Mouse (Mus musculus): Measurements from ENCODE around the gene Tbrg4.
A peak's percentile ranks its signal among the peaks of the same experiment; 100 is the strongest.

Tbrg4 gene

DNA sequence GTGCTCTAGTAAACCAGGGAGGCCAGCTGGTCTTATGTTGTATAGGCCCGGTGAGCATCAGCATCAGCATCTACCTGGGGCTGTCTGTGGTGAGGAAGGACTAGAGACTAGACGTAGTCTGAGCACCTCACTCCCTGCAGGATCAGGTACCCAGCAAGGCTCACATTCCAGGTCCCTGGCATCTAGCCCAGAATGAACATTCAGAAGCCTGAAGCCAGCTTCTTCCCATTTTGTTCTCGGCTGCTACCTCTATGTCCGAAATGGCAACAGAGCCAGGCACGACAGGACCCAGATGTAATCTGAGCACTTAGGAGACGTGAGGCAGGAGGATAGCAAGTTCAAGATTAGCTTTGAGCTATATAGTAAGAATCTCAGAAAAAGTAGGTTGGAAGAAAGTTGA, 31.0 kb downstream of the Tbrg4 start:
- no peak for DNase-seq (ENCODE audit: low read depth, low spot score)

DNA sequence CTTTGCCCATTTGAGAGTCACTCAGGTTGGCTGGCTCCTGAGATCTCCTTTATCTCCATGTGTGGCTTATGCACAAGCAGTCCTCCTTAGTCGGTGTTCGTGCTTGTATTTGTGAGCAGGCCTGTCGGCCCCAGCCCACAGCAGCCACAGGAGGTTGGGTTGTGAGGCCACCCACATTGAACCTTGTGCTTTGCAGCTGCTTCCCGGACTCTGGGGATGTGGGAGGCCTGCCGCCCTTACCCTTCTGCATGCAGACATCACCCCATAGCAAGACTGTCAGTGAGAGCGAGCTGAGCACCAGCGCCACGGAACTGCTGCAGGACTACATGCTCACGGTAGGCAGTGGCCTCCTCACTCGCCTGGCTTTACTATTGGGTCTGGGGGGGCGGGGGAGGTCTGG, 32.5 kb downstream of the Tbrg4 start:
- DNase-seq (ENCODE audit: low read depth, low spot score): no peak

DNA sequence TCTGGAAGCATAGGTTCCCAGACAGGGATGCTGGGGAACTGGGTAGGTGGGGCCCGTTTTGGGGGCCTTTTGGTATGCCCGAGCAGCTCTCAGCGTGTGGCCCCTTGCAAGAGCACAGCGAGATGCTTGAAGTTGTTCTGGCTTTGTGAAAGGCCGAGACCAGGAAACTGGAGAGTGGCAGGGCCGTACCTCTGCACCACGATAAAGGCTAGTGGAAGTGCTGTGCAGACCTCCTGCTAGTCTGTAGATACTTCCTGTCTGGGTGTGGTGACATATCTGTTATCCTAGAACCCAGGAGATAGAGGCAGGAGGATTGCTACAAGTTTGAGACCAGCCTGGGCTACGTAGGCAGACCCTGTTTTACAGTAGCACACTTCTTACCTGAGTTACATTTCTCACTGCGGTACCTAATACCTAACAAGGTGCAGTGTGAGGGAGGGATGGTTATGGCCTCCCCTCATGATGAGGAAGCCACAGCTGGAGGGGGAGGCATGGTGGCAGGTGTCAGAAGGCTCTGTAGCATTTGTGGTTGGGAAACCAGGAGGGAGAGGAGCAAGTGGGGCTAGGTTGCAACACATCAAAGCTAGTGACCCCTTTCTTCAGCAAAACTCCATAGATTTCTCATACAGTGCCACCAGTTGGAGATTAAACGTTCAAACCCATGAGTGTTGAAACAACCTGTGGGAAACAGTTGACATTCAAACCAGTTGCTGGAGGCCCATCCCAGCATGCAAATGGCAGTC, 34.8 kb downstream of the Tbrg4 start:
- DNase-seq (ENCODE audit: low read depth, low spot score): no peak

DNA sequence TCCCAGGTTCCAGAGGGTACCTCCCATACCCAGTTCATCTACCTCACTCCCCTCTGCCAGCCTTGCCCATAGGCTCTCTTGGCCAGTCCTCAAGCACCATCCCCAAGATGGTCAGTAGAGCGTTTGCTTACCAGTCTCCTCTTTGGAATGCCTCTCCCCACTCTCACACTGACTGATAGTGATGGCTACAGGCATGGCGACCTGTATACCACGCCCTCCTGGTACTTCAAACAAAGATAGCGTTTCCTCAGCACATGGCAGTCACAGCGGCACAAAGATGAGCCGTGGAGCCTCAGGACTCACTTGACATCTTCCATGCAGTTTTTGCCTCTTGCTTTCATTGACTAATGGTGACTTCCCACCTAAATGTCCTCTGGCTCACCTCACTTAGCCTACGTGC, 36.0 kb downstream of the Tbrg4 start:
- no peak for DNase-seq (ENCODE audit: low read depth, low spot score)

DNA sequence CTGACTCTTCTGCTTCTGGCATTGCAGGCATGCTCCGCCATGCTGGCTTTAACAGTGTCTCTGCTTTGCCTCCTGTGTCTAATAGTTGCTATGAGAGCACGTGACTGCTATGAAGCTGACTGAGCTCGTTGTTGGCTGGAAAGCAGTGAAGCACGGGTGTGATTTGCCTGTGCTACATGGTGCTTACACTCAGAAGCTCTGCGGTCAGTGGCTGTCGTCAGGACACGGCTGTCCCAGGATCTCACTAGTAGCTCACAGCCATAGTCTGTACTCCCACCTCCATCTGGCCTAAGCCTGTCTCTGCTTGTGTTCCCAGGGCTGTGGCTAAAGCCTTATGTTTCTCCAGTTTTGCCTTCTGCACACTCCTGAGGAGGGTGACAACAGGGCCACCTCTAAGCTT, 37.6 kb downstream of the Tbrg4 start:
- no peak for DNase-seq (ENCODE audit: low read depth, low spot score)

DNA sequence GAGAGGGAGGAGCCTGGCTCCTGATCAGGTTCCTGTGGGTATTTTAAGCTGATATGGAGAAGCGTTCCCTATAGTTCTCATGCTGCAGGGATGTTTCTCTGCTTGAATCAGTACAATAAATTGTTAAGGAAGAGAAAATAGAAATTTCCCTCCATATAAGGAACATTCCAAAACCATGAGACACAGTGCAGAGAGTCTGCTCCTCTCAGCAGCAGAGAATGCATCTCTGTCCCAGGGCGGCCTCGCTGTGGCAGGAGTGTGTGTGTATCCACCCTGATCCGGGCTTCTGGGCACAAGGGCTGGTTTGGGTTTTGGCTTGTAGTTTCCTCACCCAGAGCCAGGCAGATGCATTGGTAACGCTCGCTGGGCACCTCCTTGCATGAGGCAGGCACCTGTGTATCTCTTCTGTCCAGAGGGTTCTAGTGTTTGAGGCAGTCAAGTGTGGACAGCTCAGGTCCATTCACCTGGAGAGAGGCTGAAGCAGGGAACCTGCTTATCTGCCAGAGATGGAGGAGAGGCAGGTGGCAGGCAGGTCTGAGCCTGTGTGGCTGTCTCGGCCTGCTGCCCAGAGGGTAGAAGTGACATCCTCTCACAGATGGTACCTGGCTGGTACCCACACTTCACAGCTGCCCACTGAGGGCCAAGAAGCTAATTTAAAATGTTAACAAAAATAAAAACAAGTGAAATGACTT, 38.5 kb downstream of the Tbrg4 start:
- no peak for DNase-seq (ENCODE audit: low read depth, low spot score)

- peak; percentile 45 for DNase-seq (ENCODE audit: low read depth, low spot score)
These were observed 39.2 kb downstream of the Tbrg4 start for GRCm38 (mm10) chr11:6586660-6587059.

GRCm38 (mm10) chr11:6585748-6586147, 40.1 kb downstream of the Tbrg4 start:
- no peak for DNase-seq (ENCODE audit: low read depth, low spot score)

DNA sequence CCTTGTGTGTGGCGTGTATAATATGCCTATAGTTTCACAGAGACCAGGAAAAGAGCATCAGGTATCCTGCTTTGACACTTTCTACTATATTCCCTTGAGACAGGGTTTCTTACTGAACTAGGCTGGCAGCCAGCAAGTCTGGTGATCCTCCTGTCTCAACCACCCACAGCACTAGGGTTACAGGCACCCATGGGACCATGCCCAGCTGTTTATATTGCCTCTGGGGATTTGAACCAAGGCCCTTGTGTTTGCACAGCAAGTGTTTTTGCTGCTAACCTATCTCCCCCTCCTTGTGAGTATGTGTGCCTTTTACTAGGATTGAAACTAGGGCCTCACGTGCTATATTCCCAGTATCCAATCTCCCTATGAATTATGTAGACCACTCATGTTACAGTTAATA, 44.3 kb downstream of the Tbrg4 start:
- no peak for DNase-seq (ENCODE audit: low read depth, low spot score)

- DNase-seq (ENCODE audit: low read depth, low spot score): no peak
These were observed 45.7 kb downstream of the Tbrg4 start for GRCm38 (mm10) chr11:6580065-6580750.

- no peak for DNase-seq (ENCODE audit: low read depth, low spot score)
These were observed 46.5 kb downstream of the Tbrg4 start for GRCm38 (mm10) chr11:6579361-6579760.

DNA sequence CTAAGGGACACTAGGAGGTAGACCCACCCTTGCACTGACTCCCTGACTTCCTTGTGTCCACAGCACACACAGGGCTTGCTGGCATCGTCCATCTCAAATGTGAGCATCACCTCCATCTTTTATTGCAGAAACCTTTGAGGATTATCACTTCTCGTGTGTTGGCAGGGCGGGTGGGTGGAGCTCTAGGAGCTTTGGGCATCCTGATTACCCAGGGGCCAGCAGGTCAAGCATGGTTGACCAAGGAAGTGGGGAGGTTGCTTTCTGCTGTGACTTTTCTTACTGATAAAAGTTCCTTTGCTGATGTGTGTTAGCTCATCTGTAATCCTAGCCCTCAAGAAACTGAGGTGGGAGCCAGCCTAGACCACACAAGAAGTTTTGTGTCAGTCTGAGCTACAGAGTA, 49.7 kb downstream of the Tbrg4 start:
- no peak for DNase-seq (ENCODE audit: low read depth, low spot score)

GRCm38 (mm10) chr11:6569410-6569777, 56.5 kb downstream of the Tbrg4 start:
- DNase-seq (ENCODE audit: low read depth, low spot score): no peak

DNA sequence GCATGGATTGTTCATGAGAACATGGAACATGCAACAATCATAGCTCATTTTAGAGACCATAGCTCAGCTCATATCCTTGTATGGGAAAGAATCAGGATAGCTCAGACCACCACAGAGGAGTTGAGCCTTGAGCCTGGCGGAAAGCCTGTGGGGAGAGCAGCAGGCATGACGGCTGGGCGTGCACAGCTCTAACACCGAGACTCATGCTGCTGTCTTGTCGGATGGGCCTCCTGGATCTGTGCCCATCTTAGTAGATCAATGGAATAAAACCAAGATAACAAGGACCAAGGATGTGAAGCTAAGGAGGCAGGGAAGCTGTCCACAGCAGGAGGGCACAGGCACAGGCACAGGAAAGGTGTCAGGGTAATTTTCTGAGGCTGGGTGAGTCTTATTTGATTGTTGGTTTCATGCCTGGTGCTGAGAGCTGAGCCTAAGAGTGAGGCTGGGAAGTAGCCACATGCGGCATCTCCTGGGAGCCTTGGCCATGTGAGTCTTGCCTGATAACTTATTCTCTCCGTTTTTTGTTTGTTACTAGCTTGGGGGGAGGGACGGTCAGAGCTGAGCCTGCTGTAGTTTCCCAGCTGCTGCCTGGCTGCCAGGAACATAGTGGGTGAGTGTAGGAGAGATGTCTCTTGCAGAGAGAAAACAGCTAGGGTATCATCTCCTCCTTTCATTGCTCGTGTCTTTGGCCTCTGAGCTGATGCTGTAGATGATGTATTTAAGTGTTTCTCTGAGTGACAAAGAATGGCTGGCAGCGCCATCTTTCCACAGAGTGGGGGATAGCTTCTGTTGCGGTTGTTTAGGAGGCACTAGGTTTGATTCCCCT, 57.1 kb downstream of the Tbrg4 start:
- DNase-seq (ENCODE audit: low read depth, low spot score): peak; percentile 54

DNA sequence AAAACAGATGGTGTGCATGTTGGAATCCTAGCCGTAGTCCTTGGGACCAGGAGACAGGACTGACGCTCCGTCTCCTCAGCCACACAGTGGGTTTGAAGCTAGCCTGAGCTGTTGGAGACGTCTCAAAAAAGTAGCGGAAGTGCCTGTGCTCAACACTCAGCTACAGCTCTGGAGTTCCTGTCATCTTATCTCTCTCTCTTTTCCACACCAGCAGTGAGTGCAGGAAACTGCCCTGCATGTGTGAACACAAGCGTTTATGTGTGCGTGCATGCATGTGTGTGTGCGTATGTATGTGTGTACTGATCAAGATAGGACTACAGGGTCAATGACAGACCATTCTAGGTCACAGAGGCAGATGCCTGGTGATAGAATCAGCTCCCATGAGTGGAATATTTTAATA, 57.9 kb downstream of the Tbrg4 start:
- peak; percentile 82 for DNase-seq (ENCODE audit: low read depth, low spot score)

DNA sequence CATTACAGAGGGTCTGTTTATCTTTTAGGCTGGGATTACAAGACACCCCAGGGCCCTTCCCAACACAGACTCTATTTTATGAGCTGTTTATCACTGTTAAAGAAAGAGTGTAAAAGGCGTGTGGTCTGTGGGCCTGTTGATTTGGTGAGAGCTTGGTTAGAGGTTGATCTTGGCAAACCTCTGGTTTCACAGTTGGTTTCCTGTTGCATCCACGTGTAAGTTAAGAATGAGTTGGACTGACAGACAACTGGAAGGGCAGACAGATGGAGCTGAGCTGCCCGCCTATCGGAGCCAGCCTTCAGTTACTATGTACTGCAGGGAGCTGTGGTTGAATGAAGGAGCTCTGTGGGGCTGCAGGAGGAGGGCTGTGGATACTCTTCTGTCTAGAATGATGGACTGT, 59.4 kb downstream of the Tbrg4 start:
- peak; percentile 50 for DNase-seq (ENCODE audit: low read depth, low spot score)
